Mouse (Mus musculus) forebrain, embryonic 14.5 days (tissue): ENCODE results near the gene Stom. TPM values are rescaled to one million over a fixed set of nuclear protein-coding genes. Genes with fewer than 3 reads are reported as not detected.
A peak's percentile ranks its signal among the peaks of the same experiment; 100 is the strongest.

ENCODE experiments used
- ATAC-seq: fragments of 200-750 bp; cut with Nextera tagmentation; 2 replicates; pipeline ENCODE4 v1.8.0; 2017; ENCODE audit warnings: mild to moderate bottlenecking, moderate library complexity
- DNase-seq: peaks from one replicate; pipeline ENCODE4 v3.0.0-alpha.2; 2015; ENCODE audit warnings: low spot score
- H3K27ac ChIP-seq: fragments of 300-500 bp; sonication (generic); 2 replicates; pipeline ENCODE4 v1.5.1; 2014; ENCODE audit warnings: low read depth, mild to moderate bottlenecking, control low read depth, low read length, moderate library complexity
- H3K27me3 ChIP-seq: fragments of 300-500 bp; sonication (generic); replicated peaks from 2 replicates; pipeline ENCODE4 v1.6.1; 2014; ENCODE audit warnings: low read length, control low read depth, mixed read lengths; ENCODE audit not compliant: control insufficient read depth, insufficient read depth
- H3K36me3 ChIP-seq: fragments of 300-500 bp; sonication (generic); 2 replicates; pipeline ENCODE4 v1.6.1; 2014; ENCODE audit warnings: low read length, control low read depth; ENCODE audit not compliant: control insufficient read depth, insufficient read depth
- H3K4me1 ChIP-seq: fragments of 300-500 bp; sonication (generic); 2 replicates; pipeline ENCODE4 v1.6.1; 2014; ENCODE audit warnings: antibody characterized with exemption, low read length, control low read depth; ENCODE audit not compliant: control insufficient read depth, insufficient read depth
- H3K4me2 ChIP-seq: fragments of 300-500 bp; sonication (generic); 2 replicates; pipeline ENCODE4 v1.6.1; 2014; ENCODE audit warnings: mild to moderate bottlenecking, control low read depth, low read length
- H3K4me3 ChIP-seq: fragments of 300-500 bp; sonication (generic); 2 replicates; pipeline ENCODE4 v1.5.1; 2014; ENCODE audit warnings: low read depth, low read length, control low read depth
- H3K9ac ChIP-seq: fragments of 300-500 bp; sonication (generic); 2 replicates; pipeline ENCODE4 v1.6.1; 2014; ENCODE audit warnings: mild to moderate bottlenecking, low read length, control low read depth, moderate library complexity
- H3K9me3 ChIP-seq: fragments of 300-500 bp; sonication (generic); replicated peaks from 2 replicates; pipeline ENCODE4 v1.6.1; 2016; ENCODE audit warnings: low read length, control low read depth, mixed read lengths; ENCODE audit not compliant: control insufficient read depth
- WGBS: fragments of 180-500 bp; shearing (Covaris S2); extraction: QIAGEN DNeasy Blood & Tissue Kit; methylation state at CpG from one replicate; pipeline ENCODE4 v1.1.7; 2014; 5-methylcytosine and 5-hydroxymethylcytosine counted together
- polyA plus RNA-seq: library from polyadenylated mRNA; unstranded; fragments of >200 nt; fragmentation: Nextera tagmentation; extraction: Ambion mirVana; gene quantifications from 2 replicates; pipeline ENCODE4 v1.2.1, GENCODE M21; 2014

Stom gene
- polyA plus RNA-seq, 1 experiment from 2014 or later = 11.0 TPM

DNA sequence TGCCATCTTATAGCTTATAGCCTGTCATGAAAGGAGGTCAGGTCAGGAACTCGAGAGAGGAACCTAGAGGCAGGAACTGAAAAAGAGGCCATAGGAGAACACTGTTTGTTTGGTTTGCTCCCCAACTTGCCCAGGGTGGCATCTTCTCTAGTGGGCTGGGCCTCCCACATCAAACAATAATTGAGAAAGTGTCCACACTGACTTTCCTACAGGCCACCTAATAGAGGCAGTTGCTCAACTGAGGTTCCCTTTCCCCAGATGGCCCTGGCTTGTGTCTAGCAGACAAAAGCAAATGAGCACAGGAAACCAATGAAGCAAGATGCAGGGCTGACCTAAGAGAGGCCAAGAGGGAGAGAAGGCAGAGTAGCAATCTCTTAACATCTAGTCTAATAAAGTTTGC is 28.6 kb downstream of the Stom start:
- DNase-seq (no peak), ATAC-seq (no peak)
- H3K36me3 ChIP-seq = no peaks in the 10 kb centered on the region
- no peaks in the 10 kb centered on the region for H3K9me3 ChIP-seq
- no peak overlapping the region for H3K27ac ChIP-seq
- no peaks in the 10 kb centered on the region for H3K4me1 ChIP-seq
- no peak overlapping the region for H3K4me2 ChIP-seq
- H3K4me3 ChIP-seq = no peak overlapping the region
- 95% methylated on average over 1 of the region's 1 CpGs for WGBS
- H3K27me3 ChIP-seq = no peaks in the 10 kb centered on the region
- no peak overlapping the region for H3K9ac ChIP-seq

DNA sequence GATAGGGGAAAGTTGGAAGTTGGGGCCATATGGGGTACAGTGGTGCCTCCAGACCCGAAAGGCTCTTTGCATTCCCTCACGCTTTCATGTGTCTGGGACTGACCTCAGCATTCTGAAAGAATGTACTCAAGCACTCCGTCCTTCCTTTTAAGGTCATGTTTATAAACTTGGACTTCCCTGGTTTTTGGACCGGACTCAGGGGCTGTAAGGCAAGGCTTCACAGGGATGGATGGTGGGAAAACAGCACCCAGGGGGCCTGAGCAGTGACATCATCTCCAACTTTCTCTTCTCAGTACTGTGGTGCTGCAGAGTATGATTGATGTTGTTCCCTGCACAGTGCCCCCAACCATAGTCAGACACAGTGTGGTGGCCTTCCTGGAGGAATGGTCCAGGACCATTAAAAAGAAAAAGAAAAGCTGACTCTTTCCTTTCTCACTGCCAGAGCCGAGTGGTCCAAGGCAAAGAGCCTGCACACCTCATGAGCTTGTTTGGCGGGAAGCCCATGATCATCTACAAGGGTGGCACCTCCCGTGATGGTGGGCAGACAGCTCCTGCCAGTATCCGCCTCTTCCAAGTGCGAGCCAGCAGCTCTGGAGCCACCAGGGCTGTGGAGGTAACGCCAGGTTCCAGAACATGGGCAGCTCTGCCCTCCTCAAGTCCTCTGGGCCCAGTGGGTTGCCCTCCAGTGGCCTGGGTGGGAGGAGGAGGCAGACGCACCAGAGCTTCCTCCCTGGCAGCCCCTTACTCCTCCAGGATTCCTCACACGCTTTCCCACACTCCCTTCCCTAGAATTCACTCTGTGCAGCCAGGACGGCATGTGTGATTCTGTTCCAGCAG is 34.5 kb downstream of the Stom start:
- Histone ChIP-seq H3K27ac (no peak overlapping the region), H3K4me3 (no peak overlapping the region), H3K9ac (no peak overlapping the region), H3K27me3 (no peaks in the 10 kb centered on the region), H3K36me3 (no peaks in the 10 kb centered on the region), H3K4me1 (no peaks in the 10 kb centered on the region), H3K4me2 (no peak overlapping the region), H3K9me3 (no peaks in the 10 kb centered on the region)
- ATAC-seq (no peak), DNase-seq (no peak)
- 84% methylated on average over 13 of the region's 13 CpGs for WGBS

DNA sequence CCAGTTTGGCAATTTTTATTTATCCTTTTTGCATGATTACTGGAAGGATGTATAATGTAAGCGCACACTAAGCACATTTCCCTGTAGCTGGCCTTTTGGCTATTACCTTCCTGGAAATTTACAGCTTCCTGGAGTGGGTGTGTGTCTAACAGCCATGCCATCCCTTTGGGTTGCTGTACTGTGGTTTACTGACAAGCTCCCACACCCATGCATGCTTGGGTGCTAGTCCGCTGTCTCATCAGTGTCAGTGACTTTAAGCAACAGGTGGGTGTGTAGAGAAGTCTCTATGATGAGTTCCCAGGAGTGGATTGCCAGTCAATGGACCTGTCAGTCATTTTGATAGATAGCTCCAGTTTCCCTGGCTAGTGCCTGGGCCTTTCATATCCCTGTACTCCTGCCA is 37.3 kb downstream of the Stom start:
- DNase-seq = no peak
- H3K27me3 ChIP-seq = no peaks in the 10 kb centered on the region
- H3K4me3 ChIP-seq = no peak overlapping the region
- ATAC-seq = no peak
- H3K9me3 ChIP-seq = no peaks in the 10 kb centered on the region
- H3K27ac ChIP-seq = no peak overlapping the region
- no peaks in the 10 kb centered on the region for H3K36me3 ChIP-seq
- 85% methylated on average over 2 of the region's 2 CpGs for WGBS
- no peaks in the 10 kb centered on the region for H3K4me1 ChIP-seq
- H3K4me2 ChIP-seq = no peak overlapping the region
- H3K9ac ChIP-seq = no peak overlapping the region

DNA sequence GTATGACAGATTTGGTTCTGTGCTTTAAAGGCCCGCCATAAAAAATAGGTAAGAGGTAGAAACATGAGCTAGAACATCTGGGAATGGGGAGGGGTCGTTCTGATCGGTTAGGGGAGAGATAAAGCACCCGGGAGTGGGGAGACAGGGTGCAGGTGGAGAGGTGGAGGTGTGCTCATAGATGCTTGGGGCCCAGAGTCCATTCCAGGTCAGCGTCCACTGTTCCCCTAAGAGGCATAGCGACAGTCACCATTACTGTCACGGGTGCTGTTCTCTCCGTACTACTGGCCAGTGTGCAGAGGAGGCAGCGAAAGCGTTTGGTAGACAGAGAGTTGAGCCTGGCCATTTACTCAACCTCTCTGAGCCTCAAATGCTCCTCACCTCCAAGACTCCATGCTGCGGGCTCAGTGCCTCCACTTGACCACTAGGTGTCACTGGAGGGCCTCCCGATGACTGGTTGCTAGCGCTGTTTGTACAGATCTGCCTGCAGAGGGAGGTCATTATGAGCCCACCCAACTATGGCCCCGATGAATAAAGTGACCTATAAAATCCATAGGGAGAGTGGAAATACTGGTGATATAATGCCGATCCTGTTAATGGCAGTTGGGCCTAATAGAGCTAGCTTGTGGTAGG is 39.0 kb downstream of the Stom start:
- H3K4me2 ChIP-seq = no peak overlapping the region
- 28% methylated on average over 15 of the region's 15 CpGs for WGBS
- H3K4me1 ChIP-seq = no peaks in the 10 kb centered on the region
- H3K27me3 ChIP-seq = no peaks in the 10 kb centered on the region
- H3K9me3 ChIP-seq = no peaks in the 10 kb centered on the region
- ATAC-seq (peak; percentile 73), DNase-seq (peak; percentile 89)
- no peak overlapping the region for H3K9ac ChIP-seq
- H3K27ac ChIP-seq = no peak overlapping the region
- no peak overlapping the region for H3K4me3 ChIP-seq
- no peaks in the 10 kb centered on the region for H3K36me3 ChIP-seq

DNA sequence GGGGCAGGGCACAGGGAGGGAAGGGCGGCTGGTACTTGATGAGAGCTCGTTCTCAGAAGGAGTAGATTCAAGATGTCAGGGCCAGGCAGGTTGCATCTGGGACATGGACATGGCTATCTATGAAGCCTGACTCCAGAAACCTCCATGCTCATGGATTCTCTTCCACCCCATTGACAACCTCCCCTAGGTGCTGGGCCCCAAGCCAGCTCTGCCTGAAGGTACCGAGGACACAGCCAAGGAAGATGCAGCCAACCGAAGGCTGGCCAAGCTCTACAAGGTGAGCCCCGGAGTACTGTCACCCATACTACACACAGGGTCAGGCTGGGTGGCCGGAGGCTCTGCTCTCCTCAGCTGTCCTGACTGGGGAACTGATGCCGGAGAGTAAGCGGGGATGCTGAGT is 43.5 kb downstream of the Stom start:
- H3K27ac ChIP-seq = no peak overlapping the region
- H3K36me3 ChIP-seq = no peaks in the 10 kb centered on the region
- no peaks in the 10 kb centered on the region for H3K27me3 ChIP-seq
- H3K4me1 ChIP-seq = no peaks in the 10 kb centered on the region
- no peak overlapping the region for H3K4me2 ChIP-seq
- 93% methylated on average over 8 of the region's 8 CpGs for WGBS
- H3K4me3 ChIP-seq = no peak overlapping the region
- ATAC-seq = no peak
- DNase-seq = no peak
- no peaks in the 10 kb centered on the region for H3K9me3 ChIP-seq
- H3K9ac ChIP-seq = no peak overlapping the region

DNA sequence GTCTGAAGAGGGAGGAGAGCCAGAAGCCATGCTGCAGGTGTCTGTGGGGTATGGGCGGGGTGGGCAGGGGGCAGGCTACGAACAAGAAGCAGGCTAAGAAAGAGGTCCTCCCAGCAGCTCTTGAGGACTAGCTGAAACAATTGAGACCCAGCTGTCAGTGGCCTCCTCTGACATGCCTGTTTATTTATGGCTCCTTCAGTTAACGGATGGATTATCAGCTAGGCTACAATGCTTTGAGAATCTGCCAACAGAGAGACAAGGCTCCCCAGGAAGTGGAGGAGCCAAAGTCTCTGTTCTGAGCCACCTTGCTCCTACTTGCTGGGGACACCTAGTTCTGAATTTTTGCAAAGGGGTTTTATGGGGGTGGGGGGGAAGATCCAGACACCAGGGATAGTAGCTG is 44.1 kb downstream of the Stom start:
- Histone ChIP-seq H3K9me3 (no peaks in the 10 kb centered on the region), H3K4me1 (no peaks in the 10 kb centered on the region), H3K27ac (no peak overlapping the region), H3K9ac (no peak overlapping the region), H3K27me3 (no peaks in the 10 kb centered on the region), H3K4me2 (no peak overlapping the region), H3K4me3 (no peak overlapping the region), H3K36me3 (no peaks in the 10 kb centered on the region)
- DNase-seq (no peak), ATAC-seq (no peak)
- WGBS = 64% methylated on average over 3 of the region's 3 CpGs

DNA sequence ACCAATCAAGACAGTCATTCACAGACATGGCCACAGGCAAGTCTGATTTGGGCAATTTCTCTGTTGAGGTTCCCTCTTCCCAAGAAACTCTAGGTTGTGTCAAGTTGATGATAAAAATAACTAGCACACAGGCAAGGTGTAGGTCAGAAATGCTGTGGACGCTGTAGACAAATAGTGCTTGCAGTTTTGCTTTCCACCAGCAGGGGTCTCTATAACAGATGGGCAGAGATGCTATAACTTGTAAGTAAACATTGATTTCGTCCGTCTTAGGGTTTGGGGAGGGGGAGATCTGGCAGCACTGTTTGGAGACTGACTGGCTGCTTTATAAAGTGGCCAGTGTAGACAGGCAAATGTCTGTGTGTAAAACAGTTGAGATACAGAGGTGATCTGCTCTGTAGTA is 44.9 kb downstream of the Stom start:
- DNase-seq = peak; percentile 49
- ATAC-seq = no peak
- H3K27me3 ChIP-seq = no peaks in the 10 kb centered on the region
- no peak overlapping the region for H3K27ac ChIP-seq
- no peak overlapping the region for H3K9ac ChIP-seq
- H3K4me3 ChIP-seq = no peak overlapping the region
- H3K4me1 ChIP-seq = no peaks in the 10 kb centered on the region
- no peaks in the 10 kb centered on the region for H3K9me3 ChIP-seq
- WGBS = 15% methylated on average over 3 of the region's 3 CpGs
- H3K36me3 ChIP-seq = no peaks in the 10 kb centered on the region
- no peak overlapping the region for H3K4me2 ChIP-seq

DNA sequence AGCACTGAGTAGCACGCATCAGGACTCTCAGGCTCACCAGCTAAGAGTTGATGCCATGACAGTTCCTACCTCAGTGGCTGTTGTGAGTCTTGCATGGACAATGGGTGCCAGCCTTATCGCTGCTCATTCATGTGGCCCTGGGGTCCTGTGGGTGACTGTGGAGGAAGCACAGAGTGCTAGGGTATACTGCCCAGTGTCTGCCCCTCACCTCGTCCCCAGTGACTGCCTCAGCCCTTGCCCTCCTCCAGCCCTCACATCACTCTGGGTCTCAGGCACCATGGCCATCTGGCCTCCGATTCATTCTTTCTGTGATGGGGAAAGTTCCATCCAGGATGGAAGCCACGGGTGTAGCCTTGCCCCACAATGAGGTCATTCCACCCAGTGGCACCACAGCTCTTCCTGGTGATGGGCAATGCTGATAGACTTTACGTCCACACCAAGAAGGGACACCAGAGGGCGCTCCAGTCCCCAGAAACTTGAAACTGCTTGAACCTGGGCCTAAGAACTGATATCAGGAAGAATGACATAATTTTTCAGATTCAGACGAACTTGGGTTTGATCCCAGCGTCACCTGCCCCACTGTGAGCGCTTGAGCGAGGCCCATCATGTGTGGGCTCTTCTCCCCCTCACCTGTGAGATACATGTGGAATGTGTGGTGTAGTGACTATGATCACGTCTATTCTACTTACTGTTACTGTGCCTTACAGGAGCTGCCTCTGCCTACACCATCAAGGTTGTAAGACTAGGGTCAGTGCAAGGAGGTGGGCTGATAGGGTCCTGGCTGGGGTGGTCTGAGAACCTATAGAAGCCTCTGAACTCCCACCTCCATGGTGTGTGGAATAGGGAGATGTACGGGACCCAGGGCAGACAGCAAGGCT is 47.8 kb downstream of the Stom start:
- H3K4me3 ChIP-seq = no peak overlapping the region

More for the DNA sequence above, 47.8 kb downstream of the Stom start:
- Histone ChIP-seq H3K27me3 (no peaks in the 10 kb centered on the region), H3K27ac (no peak overlapping the region), H3K9me3 (no peaks in the 10 kb centered on the region), H3K4me2 (no peak overlapping the region), H3K4me1 (peaks cover 3% of the 10 kb centered on the region; the same call in 1 of the 2 replicates), H3K9ac (no peak overlapping the region), H3K36me3 (no peaks in the 10 kb centered on the region)
- peak; percentile 52; the same call in 1 of the 2 replicates for ATAC-seq
- 41% methylated on average over 13 of the region's 13 CpGs for WGBS
- DNase-seq = peak; percentile 82
